Mouse (Mus musculus): ENCODE results near the gene Slc2a1.

DNA sequence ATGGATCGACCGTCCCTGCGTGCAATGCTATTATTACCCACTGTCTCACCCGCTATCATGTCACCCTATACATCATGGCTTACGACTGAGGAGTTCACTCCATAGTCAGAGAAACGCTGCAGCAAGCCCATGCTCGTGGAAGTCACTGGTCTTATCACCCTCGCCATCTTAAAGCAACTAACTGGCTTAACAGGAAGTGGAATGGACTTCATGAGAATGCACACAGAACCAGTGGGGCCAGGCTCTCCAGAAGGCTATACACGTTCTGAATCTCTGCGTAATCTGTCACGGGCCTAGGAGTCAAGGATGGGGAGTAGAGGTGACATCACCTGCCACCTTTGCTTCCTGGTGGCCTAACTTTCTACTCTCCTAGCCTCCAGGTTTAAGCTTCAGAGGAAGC lies 40.2 kb downstream of the Slc2a1 start:
- TF ChIP-seq CHD2 (IDR thresholded peaks at IDR 0.05; ENCODE audit: low read depth, low read length), result no peak
- no peak for TF ChIP-seq ZNF384 (IDR thresholded peaks at IDR 0.05; ENCODE audit: low read depth, low read length)
- no peak for TF ChIP-seq ZC3H11A (IDR thresholded peaks at IDR 0.05; ENCODE audit: borderline replicate concordance, low read depth, low read length)
- TF ChIP-seq HCFC1 (IDR thresholded peaks at IDR 0.05; ENCODE audit: borderline replicate concordance, insufficient read depth, low read length), result no peak
- no peak for TF ChIP-seq MAFK (IDR thresholded peaks at IDR 0.05; ENCODE audit: insufficient read depth, low read depth, low read length)
